Mouse (Mus musculus): ENCODE data around the gene Tmed2.
"Not testable (repeated sequence)": the region's sequence is repeated elsewhere in the genome, so short reads cannot be mapped to it uniquely, and the experiment has no call there.

The Tmed2 gene

DNA sequence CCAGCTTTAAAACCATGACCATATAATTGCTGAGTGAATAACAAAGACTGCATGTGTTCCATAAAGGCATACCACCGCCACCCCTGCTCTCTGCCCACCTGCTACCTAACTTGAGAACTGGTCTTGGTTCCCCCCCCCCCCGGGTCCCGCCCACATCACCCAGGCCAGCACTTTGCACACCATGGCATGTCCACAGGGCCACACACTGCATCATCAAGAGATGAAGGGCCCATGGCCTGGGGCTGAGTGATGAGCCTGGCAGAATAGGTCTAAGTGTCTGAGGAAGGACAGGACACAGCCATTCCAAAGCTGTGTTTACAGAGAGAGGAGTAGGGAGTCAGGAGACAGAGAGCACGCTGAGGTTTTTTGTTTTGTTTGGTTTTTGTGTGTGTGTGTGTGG lies 12.1 kb upstream of the Tmed2 start:
- DNase-seq (ENCODE audit: low spot score), result no peak

DNA sequence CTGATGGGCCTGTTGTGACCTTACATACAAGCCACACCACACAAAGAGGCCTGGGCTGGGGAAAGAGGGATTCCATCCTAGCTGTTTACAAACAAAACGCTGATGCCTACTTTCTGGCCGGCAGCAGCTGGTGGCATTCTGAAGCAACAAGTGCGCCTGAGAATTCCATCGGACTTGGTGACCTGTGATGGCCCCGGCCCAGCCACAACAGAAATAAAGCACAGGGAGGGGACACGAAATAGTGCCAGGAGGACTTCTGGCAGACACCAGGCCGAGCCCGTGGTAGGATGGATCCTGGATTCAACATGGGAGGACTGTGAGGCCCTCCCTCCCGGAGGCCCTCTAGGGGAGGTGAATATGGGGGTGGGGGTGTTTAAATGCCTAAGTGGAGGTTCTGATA lies 11.7 kb upstream of the Tmed2 start:
- no peak for DNase-seq (ENCODE audit: low spot score)

DNA sequence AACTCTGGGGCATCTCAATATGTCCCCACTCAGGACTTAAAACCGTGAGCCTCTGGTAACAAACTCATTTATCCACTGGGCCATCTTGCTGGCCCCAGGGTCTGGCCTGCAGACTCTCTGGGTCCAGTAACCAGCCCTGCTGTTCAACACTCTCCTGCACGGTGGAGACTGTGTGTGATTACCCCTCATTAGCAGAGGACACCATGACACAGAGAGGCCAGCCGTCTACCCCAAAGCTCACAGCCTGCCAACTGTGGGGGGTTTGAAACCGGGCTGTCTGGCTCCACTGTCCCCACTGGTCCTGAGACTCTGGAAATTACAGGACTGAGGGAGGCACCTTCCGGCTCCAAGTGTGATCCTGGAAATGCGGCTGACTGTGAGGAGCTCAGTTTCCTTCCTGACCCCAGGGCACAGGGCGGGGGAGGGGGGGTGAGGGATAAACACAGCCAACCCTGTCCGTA lies 11.3 kb upstream of the Tmed2 start:
- no peak for DNase-seq (ENCODE audit: low spot score)

DNA sequence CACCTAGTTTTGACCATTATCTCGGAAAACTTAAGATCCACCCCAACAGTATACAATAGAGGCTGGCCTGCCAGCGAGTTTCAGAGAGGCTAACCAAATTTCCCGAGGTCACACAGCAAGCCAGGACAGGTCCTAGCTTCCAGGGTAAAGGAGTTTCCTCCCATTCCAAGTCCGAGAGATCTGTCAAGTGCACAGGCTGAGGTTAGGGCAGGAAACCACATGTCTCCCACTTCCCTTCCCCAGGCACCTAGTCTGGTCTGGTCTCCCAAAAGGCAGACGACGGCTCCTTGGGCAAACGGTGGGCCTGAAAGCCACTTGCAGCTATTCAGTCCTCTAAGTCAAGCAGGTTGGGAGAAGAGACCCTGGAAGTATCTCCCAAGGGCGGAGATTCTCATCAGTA lies 10.8 kb upstream of the Tmed2 start:
- no peak for DNase-seq (ENCODE audit: low spot score)

- DNase-seq (ENCODE audit: low spot score), result peak; percentile 80
Observed at GRCm38 (mm10) chr5:124530655-124531582, 9.6 kb upstream of the Tmed2 start, which contains the start of gene Rilpl1. Gene Rilpl1, minus strand, starts transcription at chr5:124531391.

DNA sequence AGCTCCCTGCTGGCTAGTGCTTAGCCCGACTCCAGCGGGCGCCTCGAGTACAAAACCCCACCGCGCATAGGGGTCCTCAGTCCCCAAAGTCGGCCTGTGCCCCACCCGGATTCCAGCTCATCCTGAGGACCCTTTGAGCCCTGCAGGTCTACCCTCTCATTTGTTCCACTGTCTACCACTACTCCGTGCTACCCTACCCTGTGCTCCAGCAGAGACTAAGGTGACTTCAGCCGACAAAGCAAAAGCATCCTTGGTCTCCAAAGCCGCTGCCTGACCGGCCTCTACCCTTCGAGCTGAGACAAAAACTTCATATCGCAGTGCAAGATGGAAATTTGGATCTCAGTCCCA lies 8.9 kb upstream of the Tmed2 start:
- DNase-seq (ENCODE audit: low spot score), result no peak

DNA sequence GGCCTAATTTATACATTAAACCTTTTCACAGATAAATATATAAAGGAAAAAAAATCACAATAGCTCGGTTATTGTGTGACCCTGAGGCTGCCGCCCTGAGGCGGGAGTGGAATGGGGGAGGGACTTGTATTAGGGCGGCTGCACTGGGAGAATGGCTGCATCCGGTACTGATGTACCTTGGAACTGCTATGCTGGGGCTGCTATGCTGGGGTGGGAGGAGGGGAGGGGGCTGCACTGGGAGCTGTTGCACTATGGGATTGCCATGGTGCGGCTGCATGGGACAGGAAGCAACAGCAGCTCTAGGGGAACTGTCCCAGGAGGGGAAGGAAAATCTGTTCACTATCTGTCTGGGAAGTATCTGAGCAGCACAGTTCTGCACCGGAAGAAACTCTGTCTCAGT lies 8.0 kb upstream of the Tmed2 start:
- DNase-seq (ENCODE audit: low spot score), result no peak

DNA sequence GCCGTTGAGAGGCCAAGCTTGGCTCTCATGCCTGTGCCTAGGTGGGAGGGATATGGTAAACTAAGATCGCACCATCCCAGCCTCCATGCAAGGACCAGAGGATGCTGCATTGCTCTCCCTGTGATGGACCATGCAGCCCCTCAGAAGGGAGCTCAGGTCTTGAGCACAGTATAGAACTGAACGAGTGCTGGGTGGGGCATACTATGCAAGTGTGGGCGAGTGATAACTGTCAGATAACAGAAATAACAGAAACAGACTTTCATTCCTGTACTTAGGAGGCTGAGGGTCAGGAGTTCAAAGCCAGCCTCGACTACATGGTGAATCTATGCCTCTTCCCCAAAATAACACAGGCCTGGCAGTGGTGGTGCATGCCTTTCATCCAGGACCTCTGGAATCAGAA lies 5.5 kb upstream of the Tmed2 start:
- no peak for DNase-seq (ENCODE audit: low spot score)

GRCm38 (mm10) chr5:124536776-124537175 lies 3.7 kb upstream of the Tmed2 start:
- DNase-seq (ENCODE audit: low spot score), result peak; percentile 55

- peak; percentile 59 for DNase-seq (ENCODE audit: low spot score)
Observed at GRCm38 (mm10) chr5:124538813-124539792, 1.4 kb upstream of the Tmed2 start.

DNA sequence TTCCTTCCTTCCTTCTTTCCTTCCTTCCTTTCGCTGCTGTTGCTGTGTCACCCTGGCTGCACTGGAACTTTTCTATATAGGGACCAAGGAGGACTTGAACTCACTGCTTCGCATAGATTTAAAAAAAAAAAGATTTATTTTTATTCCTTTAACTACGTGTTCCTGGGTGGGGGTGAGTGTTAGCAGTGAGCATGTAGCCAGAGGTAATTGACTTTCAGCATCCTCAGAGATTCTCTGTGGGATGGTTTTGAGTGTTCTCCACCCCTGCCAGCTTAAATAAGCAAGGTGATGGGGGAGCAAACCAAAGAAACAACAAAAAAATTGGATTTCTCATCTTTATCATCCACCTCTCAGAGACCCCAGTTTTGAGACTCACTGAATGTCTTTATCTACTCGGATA lies 590 bp upstream of the Tmed2 start:
- DNase-seq (ENCODE audit: low spot score), result no peak

DNA sequence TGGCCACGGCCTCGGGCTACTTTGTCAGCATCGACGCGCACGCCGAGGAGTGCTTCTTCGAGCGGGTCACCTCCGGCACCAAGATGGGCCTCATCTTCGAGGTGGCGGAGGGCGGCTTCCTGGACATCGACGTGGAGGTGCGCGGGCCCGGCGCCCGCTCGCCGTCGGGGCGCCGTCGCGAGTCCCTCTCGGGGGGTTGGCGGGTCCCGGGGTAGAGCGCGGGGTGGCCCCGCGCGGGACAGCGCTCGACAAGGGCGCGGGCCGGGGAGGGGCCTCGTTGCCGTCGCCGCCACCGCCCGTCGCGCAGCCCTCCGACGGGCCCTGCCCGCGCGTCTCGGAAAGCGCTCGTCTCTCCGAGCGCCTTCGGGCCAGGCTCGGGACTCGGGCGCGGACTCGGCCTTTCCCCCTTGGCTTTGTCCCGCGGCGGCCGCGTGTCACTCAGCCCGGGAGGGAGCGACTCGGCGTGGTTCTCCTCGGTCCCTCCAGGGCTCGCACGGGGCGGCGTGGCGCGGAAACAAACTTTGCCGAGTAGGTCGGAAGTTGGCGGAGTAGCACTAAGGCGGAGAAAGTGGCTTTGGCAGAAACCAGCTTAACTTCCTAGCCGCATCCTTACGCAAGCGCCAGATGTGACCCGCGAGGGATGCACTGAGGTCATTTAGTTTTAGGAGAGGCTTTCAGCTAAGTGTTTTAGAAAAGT lies 558 bp downstream of the Tmed2 start:
- DNase-seq (ENCODE audit: low spot score), result peak; percentile 74

GRCm38 (mm10) chr5:124541602-124541973 lies 1.1 kb downstream of the Tmed2 start:
- no peak for DNase-seq (ENCODE audit: low spot score)

DNA sequence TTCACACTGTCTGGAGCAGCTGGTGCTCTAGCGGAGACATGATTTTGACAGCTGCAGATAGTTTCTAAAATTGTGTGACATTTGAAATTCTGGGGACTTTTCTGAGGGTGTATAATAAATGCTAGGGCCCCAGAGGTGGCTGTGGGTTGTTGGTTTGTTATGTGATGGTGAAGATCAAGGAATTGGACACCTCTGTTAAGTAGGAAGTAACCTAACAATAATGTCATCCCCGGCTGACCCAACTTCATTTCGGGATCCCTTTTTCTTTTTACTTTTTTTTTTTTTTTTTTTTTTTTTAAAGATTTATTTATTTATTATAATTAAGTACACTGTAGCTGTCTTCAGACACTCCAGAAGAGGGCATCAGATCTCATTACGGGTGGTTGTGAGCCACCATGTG lies 10.2 kb downstream of the Tmed2 start:
- DNase-seq (ENCODE audit: low spot score), result not testable (repeated sequence)

- DNase-seq (ENCODE audit: low spot score), result not testable (repeated sequence)
Observed at GRCm38 (mm10) chr5:124551349-124552093, 11.0 kb downstream of the Tmed2 start.

DNA sequence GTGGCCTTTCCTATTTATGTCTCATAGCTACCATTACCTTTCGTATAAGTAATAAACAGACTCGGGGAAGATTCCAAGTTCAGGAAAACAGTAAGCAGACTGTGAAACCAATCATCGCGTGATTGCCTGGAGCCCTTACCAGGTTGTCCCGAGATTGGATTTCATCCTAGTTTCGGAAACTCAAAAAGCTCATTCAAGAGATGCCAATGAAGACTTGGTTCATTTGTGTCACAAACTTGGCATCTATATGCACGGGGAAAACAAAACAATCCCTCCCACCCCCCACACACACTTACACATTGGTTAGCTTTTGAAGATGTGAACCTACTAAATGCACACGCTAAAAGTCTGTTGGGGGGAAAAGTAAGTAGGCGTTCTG lies 11.6 kb downstream of the Tmed2 start:
- DNase-seq (ENCODE audit: low spot score), result no peak

DNA sequence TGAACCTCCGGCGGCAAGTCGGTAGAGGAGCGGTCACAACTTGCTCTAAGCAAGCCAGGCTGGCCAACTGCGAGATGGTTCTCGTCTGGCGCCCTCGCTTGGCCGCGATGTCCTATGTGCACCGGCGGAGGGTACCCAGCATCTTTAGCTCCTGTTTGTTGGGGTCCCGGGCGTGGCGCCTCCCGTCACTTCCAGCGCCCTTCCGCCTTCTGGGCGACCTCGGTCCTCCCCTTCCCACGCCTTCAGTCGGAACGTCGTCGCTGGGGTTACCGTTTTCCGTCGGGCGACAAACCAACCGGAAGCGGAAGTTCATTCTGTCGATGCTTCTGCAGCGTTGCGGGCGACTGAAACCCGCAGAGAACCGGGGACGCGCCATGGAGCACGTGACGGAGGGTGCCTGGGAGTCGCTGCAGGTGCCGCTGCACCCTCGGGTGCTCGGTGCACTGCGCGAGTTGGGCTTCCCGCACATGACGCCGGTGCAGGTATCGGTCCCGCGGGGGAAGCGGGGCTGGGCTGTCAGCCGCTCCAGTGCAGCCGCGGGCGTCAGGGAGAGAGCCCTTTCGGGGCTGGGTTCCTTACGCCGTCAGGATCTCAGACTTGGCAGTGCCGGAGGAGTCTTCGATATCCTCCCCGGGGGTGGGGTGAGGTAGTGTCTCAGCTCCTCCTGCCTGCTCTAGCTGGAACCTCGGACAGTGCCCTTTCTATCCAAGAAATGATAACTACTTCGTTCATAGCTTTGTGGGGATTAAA lies 12.2 kb downstream of the Tmed2 start, which contains the start of gene Ddx55:
Gene Ddx55, plus strand, starts transcription at position 307 of the 750 bp plus-strand sequence.
- peak; percentile 88 for DNase-seq (ENCODE audit: low spot score)

DNA sequence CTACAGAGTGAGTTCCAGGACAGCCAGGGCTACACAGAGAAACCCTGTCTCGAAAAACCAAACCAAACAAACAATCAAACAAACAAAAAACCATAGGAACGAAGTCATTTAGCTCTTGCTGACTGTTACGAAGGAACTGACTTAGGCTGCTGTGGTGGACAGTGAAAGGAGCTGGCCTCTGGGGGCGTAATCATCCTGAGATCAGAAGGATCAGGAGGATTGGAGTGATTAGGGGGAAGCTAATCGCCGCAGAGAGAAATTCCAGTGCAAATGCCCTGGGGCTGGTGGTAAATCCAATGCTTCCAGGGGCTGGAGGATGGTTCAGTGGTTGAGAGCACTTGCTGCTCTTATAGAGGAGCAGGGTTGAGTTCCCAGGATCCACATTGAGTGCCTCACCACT lies 13.1 kb downstream of the Tmed2 start:
- no peak for DNase-seq (ENCODE audit: low spot score)

GRCm38 (mm10) chr5:124555145-124555544 lies 14.7 kb downstream of the Tmed2 start:
- DNase-seq (ENCODE audit: low spot score), result no peak

DNA sequence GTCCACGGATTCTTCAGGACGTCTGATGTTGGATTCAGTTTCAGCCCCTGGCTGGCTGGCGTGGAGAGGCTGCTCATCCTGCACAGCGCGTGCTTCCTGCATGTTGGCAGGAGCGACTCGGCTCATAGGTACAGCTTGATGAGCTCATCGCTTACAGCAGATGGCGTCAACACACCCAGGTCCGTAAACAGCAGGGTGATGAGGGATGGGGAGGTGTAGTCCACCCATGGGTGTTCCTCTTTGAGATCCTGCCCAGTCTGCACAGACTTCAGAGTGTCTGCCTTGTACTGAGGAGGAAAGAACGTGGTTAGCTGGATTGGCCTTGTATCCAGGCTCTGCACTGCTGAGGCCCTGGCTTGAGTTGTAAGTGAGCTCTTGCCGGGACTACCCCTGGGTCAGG lies 30.6 kb downstream of the Tmed2 start:
- DNase-seq (ENCODE audit: low spot score), result no peak

DNA sequence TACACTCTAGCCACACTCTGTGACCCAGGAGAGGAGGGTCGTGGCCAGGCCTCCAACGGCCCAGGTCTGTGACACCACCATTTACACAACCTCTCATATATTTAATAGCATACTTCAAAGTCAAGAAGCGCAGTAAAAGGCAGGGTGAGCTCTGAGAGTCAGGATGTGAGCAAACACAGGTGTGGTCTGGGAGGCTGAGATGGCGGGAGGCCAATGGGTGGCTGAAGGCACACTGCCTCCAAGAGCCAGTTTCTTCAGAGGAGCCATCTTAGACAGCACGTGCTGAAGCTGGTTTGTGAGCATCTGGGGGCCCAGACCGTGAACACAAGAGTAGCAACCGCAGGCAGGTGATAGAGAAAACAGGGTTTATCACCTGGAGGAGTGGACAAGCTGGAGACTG lies 35.0 kb downstream of the Tmed2 start:
- DNase-seq (ENCODE audit: low spot score), result no peak

Measured in urinary bladder, postnatal 14 days (tissue).